Mouse (Mus musculus) ES-E14 (cell line): ENCODE measurements around the gene Knop1. TPM values are rescaled to one million over a fixed set of nuclear protein-coding genes. Genes with fewer than 3 reads are reported as not detected.

Experiments
- DNase-seq: peaks from one replicate; pipeline ENCODE4 v3.0.0-alpha.2; 2013; ENCODE audit warnings: low read depth, low spot score
- H3K27ac ChIP-seq: 2 replicates; pipeline ENCODE4 v1.5.1; 2012; ENCODE audit warnings: low read depth, mild to moderate bottlenecking, low read length, moderate library complexity, mixed read lengths; ENCODE audit not compliant: poor library complexity, insufficient read depth, severe bottlenecking
- H3K36me3 ChIP-seq: 2 replicates; pipeline ENCODE4 v1.6.1; 2012; ENCODE audit warnings: mild to moderate bottlenecking, low read length, moderate library complexity, mixed read lengths; ENCODE audit not compliant: control insufficient read depth, poor library complexity, insufficient read depth, severe bottlenecking
- H3K4me1 ChIP-seq, 2 experiments: fragments of 150-350 bp in 1 of 2; sonication (generic) in 1 of 2; 2 replicates each; pipeline ENCODE4 v1.6.1; 2012; ENCODE audit warnings: low read length in 2 of 2, mild to moderate bottlenecking in 1 of 2, mixed read lengths in 1 of 2; ENCODE audit not compliant: control insufficient read depth in 2 of 2, insufficient read depth in 2 of 2, poor library complexity in 1 of 2
- H3K4me3 ChIP-seq, 2 experiments: fragments of 150-350 bp in 1 of 2; sonication (generic) in 1 of 2; 2 replicates each; pipeline ENCODE4 v1.5.1; 2012; ENCODE audit warnings: low read length in 2 of 2, low read depth in 1 of 2, mild to moderate bottlenecking in 1 of 2, mixed read lengths in 1 of 2; ENCODE audit not compliant: insufficient read depth in 1 of 2, poor library complexity in 1 of 2, severe bottlenecking in 1 of 2
- H3K9ac ChIP-seq: 2 replicates; pipeline ENCODE4 v1.6.1; 2012; ENCODE audit warnings: low read depth, mild to moderate bottlenecking, low read length, mixed read lengths; ENCODE audit not compliant: poor library complexity, insufficient read depth, severe bottlenecking
- H3K9me3 ChIP-seq: fragments of 150-350 bp; sonication (generic); 2 replicates; pipeline ENCODE4 v1.6.1; 2012; ENCODE audit warnings: low read depth, mild to moderate bottlenecking, low read length; ENCODE audit not compliant: control insufficient read depth, insufficient read depth
- CHD2 ChIP-seq: IDR thresholded peaks from 2 replicates; pipeline ENCODE4 v1.6.1; 2014; ENCODE audit warnings: mild to moderate bottlenecking, low read depth, low read length, inconsistent platforms
- HCFC1 ChIP-seq: IDR thresholded peaks from 2 replicates; pipeline ENCODE4 v1.6.1; 2012; ENCODE audit warnings: low read length, inconsistent platforms, borderline replicate concordance; ENCODE audit not compliant: insufficient read depth
- MAFK ChIP-seq: IDR thresholded peaks from 2 replicates; pipeline ENCODE4 v1.6.1; 2014; ENCODE audit warnings: mild to moderate bottlenecking, low read depth, low read length, inconsistent platforms; ENCODE audit not compliant: insufficient read depth
- ZC3H11A ChIP-seq: IDR thresholded peaks from 2 replicates; pipeline ENCODE4 v1.6.1; 2012; ENCODE audit warnings: low read depth, mild to moderate bottlenecking, inconsistent platforms, low read length, borderline replicate concordance
- ZNF384 ChIP-seq: IDR thresholded peaks from 2 replicates; pipeline ENCODE4 v1.6.1; 2012; ENCODE audit warnings: low read depth, low read length, inconsistent platforms
- in situ Hi-C, 2 experiments: fragments of 600-800 bp; cut with MboI; formaldehyde crosslinking; loops; one replicate each; pipeline ENCODE4 v1.15.1; 2025; ENCODE audit warnings: low sequenced_read_pairs in 2 of 2, inconsistent platforms in 1 of 2; ENCODE audit not compliant: unreplicated experiment in 2 of 2
- total RNA-seq: library from RNA; depleted of rRNA; stranded (reverse); fragments of 300-350 nt; gene quantifications from 2 replicates; pipeline ENCODE4 v1.2.3, GENCODE M21; 2012

Gene Knop1
- total RNA-seq, 1 experiment: 56.8 TPM

GRCm38 (mm10) chr7:118824451-118824850 is 31.6 kb downstream of the Knop1 start:
- Histone ChIP-seq H3K27ac (0 out of 2 replicates have a peak overlapping the region, but pooled peaks have one; percentile 42), H3K36me3 (peaks cover 3% of the 10 kb centered on the region; the same call in 1 of the 2 replicates), H3K4me1 (peaks cover 2 to 9% of the 10 kb centered on the region in 2 experiments; a peak in 3 of 4 replicates), H3K9ac (no peak overlapping the region), H3K9me3 (no peaks in the 10 kb centered on the region), H3K4me3 (no peak overlapping the region)
- in situ Hi-C loops: no loop called here
- DNase-seq: no peak
- TF ChIP-seq ZC3H11A (no peak), MAFK (no peak), HCFC1 (no peak), ZNF384 (no peak), CHD2 (no peak)

GRCm38 (mm10) chr7:118821887-118822556 is 34.0 kb downstream of the Knop1 start:
- Histone ChIP-seq H3K27ac (no peak overlapping the region; the same call in 1 of the 2 replicates), H3K36me3 (peaks cover 3% of the 10 kb centered on the region; the same call in 1 of the 2 replicates), H3K4me3 (no peak overlapping the region), H3K9ac (no peak overlapping the region), H3K9me3 (no peaks in the 10 kb centered on the region), H3K4me1 (peaks cover 12 to 16% of the 10 kb centered on the region in 2 experiments; a peak in 3 of 4 replicates)
- DNase-seq: no peak
- TF ChIP-seq MAFK (no peak), CHD2 (no peak), ZNF384 (no peak), ZC3H11A (no peak), HCFC1 (no peak)
- in situ Hi-C loops: no loop called here

- no peak overlapping the region for H3K4me3 ChIP-seq
- no peaks in the 10 kb centered on the region for H3K9me3 ChIP-seq
- no peak overlapping the region; the same call in 1 of the 2 replicates for H3K9ac ChIP-seq
- H3K27ac ChIP-seq: no peak overlapping the region
- TF ChIP-seq MAFK: no peak
- no peak for TF ChIP-seq ZC3H11A
- TF ChIP-seq CHD2: no peak
- TF ChIP-seq HCFC1: no peak
- in situ Hi-C loops: no loop called here
- H3K4me1 ChIP-seq: peaks cover 12 to 16% of the 10 kb centered on the region in 2 experiments; a peak in 3 of 4 replicates
- no peaks in the 10 kb centered on the region for H3K36me3 ChIP-seq
- peak; percentile 25 for DNase-seq
Measured at GRCm38 (mm10) chr7:118821356-118821755, 34.7 kb downstream of the Knop1 start.

GRCm38 (mm10) chr7:118819666-118820065 is 36.4 kb downstream of the Knop1 start:
- in situ Hi-C loops: no loop called here
- H3K4me1 ChIP-seq: peaks cover 12 to 16% of the 10 kb centered on the region in 2 experiments; a peak in 3 of 4 replicates
- no peak for TF ChIP-seq MAFK
- no peak for TF ChIP-seq HCFC1
- no peak for TF ChIP-seq CHD2
- no peak for TF ChIP-seq ZC3H11A
- no peak for TF ChIP-seq ZNF384
- H3K36me3 ChIP-seq: no peaks in the 10 kb centered on the region
- DNase-seq: no peak
- no peak overlapping the region for H3K9ac ChIP-seq
- no peaks in the 10 kb centered on the region for H3K9me3 ChIP-seq
- no peak overlapping the region for H3K4me3 ChIP-seq
- H3K27ac ChIP-seq: no peak overlapping the region
